ENCODE assay signal across 25 mouse cellular contexts in the genomic region with DNA sequence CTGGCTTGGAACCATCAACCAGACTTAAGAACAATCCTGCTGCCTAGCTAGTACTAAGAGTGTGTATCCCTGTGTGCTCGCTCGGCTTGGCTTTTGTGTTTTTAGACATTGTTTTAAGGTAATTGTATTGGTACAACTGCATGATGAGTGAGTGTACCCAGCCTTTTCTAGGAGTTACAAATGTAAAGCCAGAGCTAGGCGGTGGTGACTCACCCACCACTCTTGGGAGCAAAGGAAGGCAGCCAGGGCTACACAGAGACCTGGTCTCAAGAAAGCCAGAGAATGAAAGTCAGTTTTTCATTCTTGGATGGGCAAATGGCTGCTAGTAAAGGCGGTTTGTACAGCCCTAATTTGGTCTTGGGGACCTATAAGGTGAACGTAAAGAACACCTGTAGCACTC. TPM values are rescaled to one million over a fixed set of nuclear protein-coding genes. Genes with fewer than 3 reads are reported as not detected.
DNase-seq lines count a peak whose midpoint lies in the region; ATAC-seq and TF ChIP-seq lines count a peak whose summit lies in the region.
"Had no signal": no experiment of that assay in that cellular context is flagged by ENCODE, and none has a peak within 500 bp of the region (broad histone marks: within the 10 kb centered on the region; RNA-seq: fewer than 3 reads in every experiment).

No protein-coding gene starts in this region.

- intact Hi-C loops in heart, postnatal 25 days (cut with DNase I) = no loop called here

- H3K27ac ChIP-seq in forebrain, embryonic 11.5 days (ENCODE audit: low read depth, low read length) = no peak overlapping the region
- no peak overlapping the region for H3K27ac ChIP-seq in forebrain, embryonic 16.5 days (ENCODE audit: low read length)
- no peak overlapping the region for H3K27ac ChIP-seq in neural tube, embryonic 15.5 days (replicated peaks)
- H3K27ac ChIP-seq: forebrain, embryonic 12.5 days; forebrain, embryonic 15.5 days; heart, adult 2 months; heart, embryonic 10.5 days; heart, embryonic 13.5 days; hindbrain, embryonic 12.5 days; hindbrain, embryonic 15.5 days had no signal

- H3K4me1 ChIP-seq in forebrain, embryonic 11.5 days (replicated peaks; ENCODE audit: control insufficient read depth, insufficient read depth, low read length) = peaks cover 14% of the 10 kb centered on the region
- peaks cover 17% of the 10 kb centered on the region for H3K4me1 ChIP-seq in forebrain, embryonic 16.5 days (replicated peaks; ENCODE audit: control insufficient read depth, insufficient read depth, low read length)
- peaks cover 60% of the 10 kb centered on the region for H3K4me1 ChIP-seq in E14TG2a.4 (replicated peaks; ENCODE audit: low read depth, low read length)
- peaks cover 44% of the 10 kb centered on the region for H3K4me1 ChIP-seq in neural tube, embryonic 15.5 days

- H3K9me3 ChIP-seq in forebrain, embryonic 11.5 days (ENCODE audit: control insufficient read depth, low read length) = no peaks in the 10 kb centered on the region
- no peaks in the 10 kb centered on the region for H3K9me3 ChIP-seq in forebrain, embryonic 16.5 days (ENCODE audit: control insufficient read depth, low read length)
- H3K9me3 ChIP-seq in E14TG2a.4 (ENCODE audit: low read length) = no peaks in the 10 kb centered on the region
- H3K9me3 ChIP-seq in neural tube, embryonic 15.5 days (replicated peaks) = no peaks in the 10 kb centered on the region
- H3K9me3 ChIP-seq: forebrain, embryonic 12.5 days; forebrain, embryonic 15.5 days; G1E; heart, embryonic 10.5 days; heart, embryonic 13.5 days; hindbrain, embryonic 12.5 days; hindbrain, embryonic 15.5 days had no signal

- no peak overlapping the region for H3K4me2 ChIP-seq in forebrain, embryonic 11.5 days (ENCODE audit: low read depth, low read length, severe bottlenecking)
- H3K4me2 ChIP-seq in forebrain, embryonic 16.5 days (ENCODE audit: low read length) = no peak overlapping the region
- no peak overlapping the region for H3K4me2 ChIP-seq in neural tube, embryonic 15.5 days
- H3K4me2 ChIP-seq: forebrain, embryonic 12.5 days; forebrain, embryonic 15.5 days; heart, embryonic 13.5 days; hindbrain, embryonic 12.5 days; hindbrain, embryonic 15.5 days had no signal

- WGBS in forebrain, embryonic 11.5 days = 91% methylated on average over 5 of the region's 5 CpGs
- 93% methylated on average over 5 of the region's 5 CpGs for WGBS in forebrain, embryonic 16.5 days
- 93% methylated on average over 5 of the region's 5 CpGs for WGBS in neural tube, embryonic 15.5 days

- peak; percentile 21 for DNase-seq in forebrain, embryonic 11.5 days (ENCODE audit: low spot score)
- DNase-seq in MN1 (ENCODE audit: low spot score) = peak; percentile 47
- DNase-seq in heart, postnatal 25 days (ENCODE audit: low spot score) = no peak
- DNase-seq: adrenal gland, postnatal 10 days; adrenal gland, postnatal 36 days; B cell, adult 2 months; cerebellum, adult 18-20 months; cerebellum, adult 9-10 months; cerebellum, postnatal 14 days; gastrocnemius, postnatal 10 days; gastrocnemius, postnatal 36 days; heart, adult 2 months; heart, postnatal 14 days had no signal

- peaks cover 14% of the 10 kb centered on the region; the same call in 1 of the 2 replicates for H3K36me3 ChIP-seq in forebrain, embryonic 11.5 days (ENCODE audit: control insufficient read depth, insufficient read depth, low read length)
- peaks cover 19% of the 10 kb centered on the region for H3K36me3 ChIP-seq in forebrain, embryonic 16.5 days (ENCODE audit: control insufficient read depth, insufficient read depth)
- H3K36me3 ChIP-seq in E14TG2a.4 (ENCODE audit: insufficient read depth, low read length) = peaks cover 66% of the 10 kb centered on the region
- H3K36me3 ChIP-seq in neural tube, embryonic 15.5 days = peaks cover 39% of the 10 kb centered on the region

- H3K9ac ChIP-seq in forebrain, embryonic 11.5 days (ENCODE audit: low read length) = no peak overlapping the region
- H3K9ac ChIP-seq in forebrain, embryonic 16.5 days (replicated peaks; ENCODE audit: low read depth, low read length) = no peak overlapping the region
- no peak overlapping the region for H3K9ac ChIP-seq in neural tube, embryonic 15.5 days (replicated peaks)
- H3K9ac ChIP-seq: forebrain, embryonic 12.5 days; forebrain, embryonic 15.5 days; heart, embryonic 13.5 days; hindbrain, embryonic 12.5 days; hindbrain, embryonic 15.5 days had no signal

- H3K27me3 ChIP-seq in forebrain, embryonic 11.5 days (ENCODE audit: control insufficient read depth, insufficient read depth, low read length) = no peaks in the 10 kb centered on the region
- H3K27me3 ChIP-seq in forebrain, embryonic 16.5 days (replicated peaks; ENCODE audit: control insufficient read depth, insufficient read depth, low read length) = no peaks in the 10 kb centered on the region
- no peaks in the 10 kb centered on the region for H3K27me3 ChIP-seq in E14TG2a.4 (ENCODE audit: insufficient read depth, low read length)
- H3K27me3 ChIP-seq in neural tube, embryonic 15.5 days (replicated peaks) = no peaks in the 10 kb centered on the region
- H3K27me3 ChIP-seq: forebrain, embryonic 12.5 days; forebrain, embryonic 15.5 days; heart, embryonic 13.5 days; hindbrain, embryonic 12.5 days; hindbrain, embryonic 15.5 days; Patski had no signal

- TF ChIP-seq CTCF in E14TG2a.4 (conservative IDR thresholded peaks at IDR 0.05; ENCODE audit: low read length) = no peak

- no peak overlapping the region for H3K4me3 ChIP-seq in forebrain, embryonic 11.5 days (ENCODE audit: low read depth, low read length)
- H3K4me3 ChIP-seq in forebrain, embryonic 16.5 days (replicated peaks; ENCODE audit: low read length) = no peak overlapping the region
- H3K4me3 ChIP-seq in E14TG2a.4 (replicated peaks; ENCODE audit: low read length) = peak overlapping the region; percentile 91
- no peak overlapping the region for H3K4me3 ChIP-seq in neural tube, embryonic 15.5 days (replicated peaks)
- H3K4me3 ChIP-seq: forebrain, embryonic 12.5 days; forebrain, embryonic 15.5 days; heart, adult 2 months; heart, embryonic 10.5 days; heart, embryonic 13.5 days; hindbrain, embryonic 12.5 days; hindbrain, embryonic 15.5 days had no signal

- no peak for ATAC-seq in forebrain, embryonic 11.5 days (replicated peaks; ENCODE audit: low FRiP score)
- ATAC-seq in forebrain, embryonic 16.5 days = no peak
- no peak for ATAC-seq in neural tube, embryonic 15.5 days (ENCODE audit: low FRiP score)
- no peak for ATAC-seq in megakaryocyte, adult 5-6 weeks (ENCODE audit: poor library complexity, severe bottlenecking)
- ATAC-seq: forebrain, embryonic 15.5 days; Patski had no signal

RNA-seq across cellular contexts. Expression of a gene that starts 3.3 kb away (rescaled TPM):
- 19.1 and 21.7 TPM in 2 replicates for polyA plus RNA-seq in forebrain, embryonic 11.5 days (2014; fragmentation: Nextera tagmentation; extraction: Ambion mirVana)
- 22.4 and 25.1 TPM in 2 replicates for polyA plus RNA-seq in forebrain, embryonic 16.5 days (2015; fragmentation: Nextera tagmentation; extraction: Ambion mirVana)
- polyA plus RNA-seq in neural tube, embryonic 15.5 days (2015; fragmentation: Nextera tagmentation; extraction: Ambion mirVana) = 22.5 and 23.7 TPM in 2 replicates
- total RNA-seq in heart, postnatal 25 days (2021) = 10 to 100 TPM in 1 of 2 experiments, 1 to 10 TPM in 1; 9.7 to 11.4 TPM
- 14.9 and 18.9 TPM in 2 replicates for total RNA-seq in megakaryocyte, adult 5-6 weeks (2015)
- total RNA-seq in megakaryocyte, adult 5-6 weeks (2017) = 25.0 TPM in 2 replicates

RNA-seq across cellular contexts. Expression of a gene that starts 4.3 kb away (rescaled TPM):
- polyA plus RNA-seq in forebrain, embryonic 11.5 days (2014; fragmentation: Nextera tagmentation; extraction: Ambion mirVana) = 718 and 776 TPM in 2 replicates
- polyA plus RNA-seq in forebrain, embryonic 16.5 days (2015; fragmentation: Nextera tagmentation; extraction: Ambion mirVana) = 484 and 499 TPM in 2 replicates
- polyA plus RNA-seq in neural tube, embryonic 15.5 days (2015; fragmentation: Nextera tagmentation; extraction: Ambion mirVana) = 485 and 506 TPM in 2 replicates
- total RNA-seq in heart, postnatal 25 days (2021) = 100 to 1,000 TPM; 504 to 557 TPM
- 891 and 940 TPM in 2 replicates for total RNA-seq in megakaryocyte, adult 5-6 weeks (2015)
- 1,387 and 1,407 TPM in 2 replicates for total RNA-seq in megakaryocyte, adult 5-6 weeks (2017)

RNA-seq across cellular contexts. Expression of a gene that starts 35.8 kb away (rescaled TPM):
- 17.9 and 20.5 TPM in 2 replicates for polyA plus RNA-seq in forebrain, embryonic 11.5 days (2014; fragmentation: Nextera tagmentation; extraction: Ambion mirVana)
- 17.5 and 19.4 TPM in 2 replicates for polyA plus RNA-seq in forebrain, embryonic 16.5 days (2015; fragmentation: Nextera tagmentation; extraction: Ambion mirVana)
- polyA plus RNA-seq in neural tube, embryonic 15.5 days (2015; fragmentation: Nextera tagmentation; extraction: Ambion mirVana) = 11.0 and 12.3 TPM in 2 replicates
- total RNA-seq in heart, postnatal 25 days (2021) = 1 to 10 TPM; 6.0 to 6.4 TPM
- 3.4 and 5.4 TPM in 2 replicates for total RNA-seq in megakaryocyte, adult 5-6 weeks (2015)
- 3.0 and 7.4 TPM in 2 replicates for total RNA-seq in megakaryocyte, adult 5-6 weeks (2017)

RNA-seq across cellular contexts. Expression of a gene that starts 59.1 kb away (rescaled TPM):
- polyA plus RNA-seq in forebrain, embryonic 11.5 days (2014; fragmentation: Nextera tagmentation; extraction: Ambion mirVana) = 332 and 372 TPM in 2 replicates
- polyA plus RNA-seq in forebrain, embryonic 16.5 days (2015; fragmentation: Nextera tagmentation; extraction: Ambion mirVana) = 230 and 262 TPM in 2 replicates
- polyA plus RNA-seq in neural tube, embryonic 15.5 days (2015; fragmentation: Nextera tagmentation; extraction: Ambion mirVana) = 193 and 199 TPM in 2 replicates
- total RNA-seq in heart, postnatal 25 days (2021) = 10 to 100 TPM; 49.3 to 56.8 TPM
- total RNA-seq in megakaryocyte, adult 5-6 weeks (2015) = 85.2 and 88.2 TPM in 2 replicates
- 97.0 and 104 TPM in 2 replicates for total RNA-seq in megakaryocyte, adult 5-6 weeks (2017)
